Mouse (Mus musculus) lung, postnatal 0 days (tissue): ENCODE results near the gene Mpeg1.

ENCODE experiments used
- CTCF ChIP-seq: IDR thresholded peaks from 2 replicates; pipeline ENCODE4 v1.5.1; 2016; ENCODE audit warnings: antibody characterized with exemption, mild to moderate bottlenecking
- EP300 ChIP-seq: IDR thresholded peaks from 2 replicates; pipeline ENCODE4 v1.6.1; 2016; ENCODE audit warnings: antibody characterized with exemption, mild to moderate bottlenecking, control low read depth

- TF ChIP-seq CTCF: no peak
- no peak for TF ChIP-seq EP300
Measured at GRCm38 (mm10) chr19:12442560-12442959, 18.0 kb upstream of the Mpeg1 start.
